Mouse (Mus musculus): ENCODE results near the gene Acap3. TPM values are rescaled to one million over a fixed set of nuclear protein-coding genes. Genes with fewer than 3 reads are reported as not detected.

Gene Acap3
- total and polyA plus RNA-seq, 3 experiments = 24.5 to 39.1 TPM; not detected in 1

GRCm38 (mm10) chr4:155932031-155932430, 40.4 kb downstream of the Acap3 start:
- Histone ChIP-seq H3K9ac (ENCODE audit: control insufficient read depth, low read depth, low read length, poor library complexity, severe bottlenecking) (no peak overlapping the region), H3K27ac (ENCODE audit: control insufficient read depth, low read depth, low read length) (no peak overlapping the region), H3K4me3 (ENCODE audit: control insufficient read depth in 1 of 2, insufficient read depth in 1 of 2, low read depth in 2 of 2, low read length in 2 of 2) (no peak overlapping the region), H3K79me2 (ENCODE audit: control insufficient read depth, insufficient read depth, low read length, poor library complexity) (peaks cover 1% of the 10 kb centered on the region; the same call in 1 of the 2 replicates), H3K27me3 (ENCODE audit: control insufficient read depth in 1 of 2, insufficient read depth in 2 of 2, low read length in 2 of 2) (peaks cover 0 to 1% of the 10 kb centered on the region in 2 experiments; a peak in 1 of 4 replicates), H3K9me3 (replicated peaks; ENCODE audit: insufficient read depth, low read length) (no peaks in the 10 kb centered on the region), H3K36me3 (ENCODE audit: control insufficient read depth in 1 of 2, insufficient read depth in 2 of 2, low read length in 2 of 2) (no peaks in the 10 kb centered on the region), H3K4me1 (ENCODE audit: control insufficient read depth in 1 of 2, insufficient read depth in 2 of 2, low read length in 2 of 2) (0 out of 4 replicates have a peak, but pooled peaks cover 0 to 3% of the 10 kb centered on the region in 2 experiments)
- TF ChIP-seq MAX (IDR thresholded peaks at IDR 0.05; ENCODE audit: low read length) (no peak), CTCF (IDR thresholded peaks at IDR 0.05 in 2 of 3, conservative IDR thresholded peaks at IDR 0.05 in 1 of 3; ENCODE audit: control insufficient read depth in 1 of 3, insufficient read depth in 1 of 3, low read depth in 2 of 3, low read length in 3 of 3, poor library complexity in 1 of 3, severe bottlenecking in 1 of 3) (no peak), KAT2A (conservative IDR thresholded peaks at IDR 0.05; ENCODE audit: low read depth, low read length) (no peak), MXI1 (IDR thresholded peaks at IDR 0.05; ENCODE audit: low read depth, low read length) (no peak), JUND (IDR thresholded peaks at IDR 0.05; ENCODE audit: low read depth, low read length) (no peak), POLR2AphosphoS5 (IDR thresholded peaks at IDR 0.05; ENCODE audit: borderline replicate concordance, low read depth, low read length) (no peak), BHLHE40 (IDR thresholded peaks at IDR 0.05; ENCODE audit: borderline replicate concordance, low read depth, low read length) (no peak), ELF1 (IDR thresholded peaks at IDR 0.05; ENCODE audit: low read depth, low read length) (no peak), MAFK (IDR thresholded peaks at IDR 0.05; ENCODE audit: borderline replicate concordance, low read depth, low read length) (no peak), TCF12 (IDR thresholded peaks at IDR 0.05; ENCODE audit: low read depth, low read length) (no peak), RCOR1 (IDR thresholded peaks at IDR 0.05; ENCODE audit: low read depth, low read length) (no peak), ZKSCAN1 (IDR thresholded peaks at IDR 0.05; ENCODE audit: low read depth, low read length) (no peak), ZNF384 (IDR thresholded peaks at IDR 0.05; ENCODE audit: low read depth, low read length) (no peak), RAD21 (IDR thresholded peaks at IDR 0.05; ENCODE audit: low read depth, low read length) (no peak), MAZ (IDR thresholded peaks at IDR 0.05; ENCODE audit: low read depth, low read length) (no peak)
- peak; percentile 63 for DNase-seq (ENCODE audit: low read depth, low spot score)

GRCm38 (mm10) chr4:155943049-155943452, 51.4 kb downstream of the Acap3 start:
- TF ChIP-seq MYB (IDR thresholded peaks at IDR 0.05; ENCODE audit: low read depth, low read length) (no peak), SMC3 (IDR thresholded peaks at IDR 0.05; ENCODE audit: low read depth, low read length) (no peak), ZMIZ1 (IDR thresholded peaks at IDR 0.05; ENCODE audit: low read depth, low read length) (no peak), TAL1 (IDR thresholded peaks at IDR 0.05; ENCODE audit: low read length) (no peak), CHD1 (IDR thresholded peaks at IDR 0.05; ENCODE audit: low read depth, low read length) (no peak), JUND (IDR thresholded peaks at IDR 0.05; ENCODE audit: low read depth, low read length) (no peak), MAZ (IDR thresholded peaks at IDR 0.05; ENCODE audit: low read depth, low read length) (no peak), RAD21 (IDR thresholded peaks at IDR 0.05; ENCODE audit: low read depth, low read length) (no peak), MAFK (IDR thresholded peaks at IDR 0.05; ENCODE audit: borderline replicate concordance, low read depth, low read length) (no peak)
- DNase-seq (ENCODE audit: low read depth, low spot score) = no peak

More at GRCm38 (mm10) chr4:155943049-155943452, 51.4 kb downstream of the Acap3 start:
- H3K79me2 ChIP-seq (ENCODE audit: control insufficient read depth, insufficient read depth, low read length, poor library complexity) = peaks cover 44% of the 10 kb centered on the region
- H3K9ac ChIP-seq (ENCODE audit: control insufficient read depth, low read depth, low read length, poor library complexity, severe bottlenecking) = peak overlapping the region; percentile 86
- H3K9me3 ChIP-seq (replicated peaks; ENCODE audit: insufficient read depth, low read length) = no peaks in the 10 kb centered on the region
- peaks cover 6 to 12% of the 10 kb centered on the region in 2 experiments; a peak in 3 of 4 replicates for H3K36me3 ChIP-seq (ENCODE audit: control insufficient read depth in 1 of 2, insufficient read depth in 2 of 2, low read length in 2 of 2)
- H3K4me3 ChIP-seq (ENCODE audit: control insufficient read depth in 1 of 2, insufficient read depth in 1 of 2, low read depth in 2 of 2, low read length in 2 of 2) = peak overlapping the region; percentile 76 to 82
- peak overlapping the region; percentile 56 for H3K27ac ChIP-seq (ENCODE audit: control insufficient read depth, low read depth, low read length)
- H3K4me1 ChIP-seq (ENCODE audit: control insufficient read depth in 1 of 2, insufficient read depth in 2 of 2, low read length in 2 of 2) = peaks cover 3 to 11% of the 10 kb centered on the region in 2 experiments; a peak in 2 of 4 replicates
- H3K27me3 ChIP-seq (ENCODE audit: control insufficient read depth in 1 of 2, insufficient read depth in 2 of 2, low read length in 2 of 2) = no peaks in the 10 kb centered on the region

Data from MEL (cell line).